Mouse (Mus musculus) cortical plate, adult 2 months (tissue): ENCODE measurements around the gene Ankrd34a.

Experiments
- CTCF ChIP-seq: fragments of 200-500 bp; IDR thresholded peaks from 2 replicates; pipeline ENCODE4 v1.5.1; 2011; ENCODE audit warnings: mild to moderate bottlenecking, control low read depth, low read length; ENCODE audit not compliant: insufficient read depth; ENCODE audit errors: extremely low read depth
- POLR2A ChIP-seq: fragments of 200-500 bp; IDR thresholded peaks from 2 replicates; pipeline ENCODE4 v1.6.1; 2011; ENCODE audit warnings: mild to moderate bottlenecking, low read length, control low read depth; ENCODE audit not compliant: insufficient read depth; ENCODE audit errors: extremely low read depth

- TF ChIP-seq POLR2A (no peak), CTCF (no peak)
These were observed 3.0 kb downstream of the Ankrd34a start for GRCm38 (mm10) chr3:96599411-96599810.
